Mouse (Mus musculus) neural tube, embryonic 11.5 days (tissue): ENCODE measurements around the gene Dcaf15. TPM values are rescaled to one million over a fixed set of nuclear protein-coding genes. Genes with fewer than 3 reads are reported as not detected.

ENCODE experiments used
- ATAC-seq: fragments of 200-750 bp; cut with Nextera tagmentation; 2 replicates; pipeline ENCODE4 v1.8.0; 2017; ENCODE audit warnings: moderate number of reproducible peaks, mild to moderate bottlenecking, moderate TSS enrichment, moderate library complexity; ENCODE audit not compliant: insufficient read depth, low FRiP score, low TSS enrichment
- DNase-seq: peaks from one replicate; pipeline ENCODE4 v3.0.0-alpha.2; 2015; ENCODE audit warnings: low spot score
- H3K27ac ChIP-seq: fragments of 300-500 bp; sonication (generic); 2 replicates; pipeline ENCODE4 v1.5.1; 2014; ENCODE audit warnings: low read depth, mild to moderate bottlenecking, low read length
- H3K27me3 ChIP-seq: fragments of 300-500 bp; sonication (generic); 2 replicates; pipeline ENCODE4 v1.6.1; 2014; ENCODE audit warnings: mild to moderate bottlenecking, low read length, mixed read lengths; ENCODE audit not compliant: control insufficient read depth, insufficient read depth
- H3K36me3 ChIP-seq: fragments of 300-500 bp; sonication (generic); 2 replicates; pipeline ENCODE4 v1.6.1; 2014; ENCODE audit warnings: mild to moderate bottlenecking, low read length, moderate library complexity, mixed read lengths; ENCODE audit not compliant: control insufficient read depth, insufficient read depth
- H3K4me1 ChIP-seq: fragments of 300-500 bp; sonication (generic); 2 replicates; pipeline ENCODE4 v1.6.1; 2014; ENCODE audit warnings: low read length, mixed read lengths; ENCODE audit not compliant: control insufficient read depth, insufficient read depth
- H3K4me2 ChIP-seq: fragments of 300-500 bp; sonication (generic); 2 replicates; pipeline ENCODE4 v1.6.1; 2014; ENCODE audit warnings: low read depth, mild to moderate bottlenecking, moderate library complexity
- H3K4me3 ChIP-seq: fragments of 300-500 bp; sonication (generic); 2 replicates; pipeline ENCODE4 v1.5.1; 2014; ENCODE audit warnings: low read depth, low read length
- H3K9ac ChIP-seq: fragments of 300-500 bp; sonication (generic); 2 replicates; pipeline ENCODE4 v1.6.1; 2014; ENCODE audit warnings: mild to moderate bottlenecking, low read length
- H3K9me3 ChIP-seq: fragments of 300-500 bp; sonication (generic); 2 replicates; pipeline ENCODE4 v1.6.1; 2016; ENCODE audit warnings: low read length; ENCODE audit not compliant: control insufficient read depth
- WGBS: fragments of 180-500 bp; shearing (Covaris S2); extraction: QIAGEN DNeasy Blood & Tissue Kit; methylation state at CpG from one replicate; pipeline ENCODE4 v1.1.7; 2014; 5-methylcytosine and 5-hydroxymethylcytosine counted together
- polyA plus RNA-seq: library from polyadenylated mRNA; unstranded; fragments of >200 nt; fragmentation: Nextera tagmentation; extraction: Ambion mirVana; gene quantifications from 2 replicates; pipeline ENCODE4 v1.2.1, GENCODE M21; 2014

Gene Dcaf15
- polyA plus RNA-seq, 1 experiment from 2014 or later: 17.0 TPM

- Histone ChIP-seq H3K27me3 (no peaks in the 10 kb centered on the region), H3K9ac (no peak overlapping the region), H3K9me3 (no peaks in the 10 kb centered on the region), H3K27ac (no peak overlapping the region), H3K4me3 (no peak overlapping the region), H3K4me2 (no peak overlapping the region), H3K36me3 (peaks cover 13% of the 10 kb centered on the region), H3K4me1 (peaks cover 10% of the 10 kb centered on the region)
- ATAC-seq (no peak), DNase-seq (no peak)
- WGBS: 89% methylated on average over 7 of the region's 7 CpGs
Observed at GRCm38 (mm10) chr8:84087156-84087555, 17.4 kb downstream of the Dcaf15 start.

- no peak overlapping the region for H3K4me2 ChIP-seq
- WGBS: 27% methylated on average over 42 of the region's 42 CpGs
Observed at GRCm38 (mm10) chr8:84084341-84085115, 20.0 kb downstream of the Dcaf15 start.

GRCm38 (mm10) chr8:84083829-84084241 lies 20.7 kb downstream of the Dcaf15 start:
- Histone ChIP-seq H3K4me3 (no peak overlapping the region), H3K4me1 (peaks cover 10% of the 10 kb centered on the region), H3K9ac (0 out of 2 replicates have a peak overlapping the region, but pooled peaks have one; percentile 4), H3K36me3 (peaks cover 10% of the 10 kb centered on the region), H3K4me2 (no peak overlapping the region), H3K9me3 (no peaks in the 10 kb centered on the region), H3K27me3 (no peaks in the 10 kb centered on the region), H3K27ac (no peak overlapping the region)
- ATAC-seq (0 out of 2 replicates have a peak, but pooled peaks have one; percentile 38), DNase-seq (peak; percentile 45)
- WGBS: 24% methylated on average over 8 of the region's 8 CpGs

More at GRCm38 (mm10) chr8:84084341-84085115, 20.0 kb downstream of the Dcaf15 start:
- Histone ChIP-seq H3K27ac (no peak overlapping the region), H3K9ac (peak overlapping the region; percentile 28), H3K27me3 (no peaks in the 10 kb centered on the region), H3K4me1 (peaks cover 10% of the 10 kb centered on the region), H3K9me3 (no peaks in the 10 kb centered on the region), H3K36me3 (peaks cover 13% of the 10 kb centered on the region), H3K4me3 (no peak overlapping the region)
- no peak for DNase-seq
- ATAC-seq: no peak

GRCm38 (mm10) chr8:84079206-84079605 lies 25.4 kb downstream of the Dcaf15 start:
- Histone ChIP-seq H3K27ac (no peak overlapping the region), H3K36me3 (peaks cover 10% of the 10 kb centered on the region), H3K9ac (no peak overlapping the region), H3K4me1 (peaks cover 5% of the 10 kb centered on the region; the same call in 1 of the 2 replicates), H3K27me3 (no peaks in the 10 kb centered on the region), H3K4me2 (no peak overlapping the region), H3K9me3 (no peaks in the 10 kb centered on the region), H3K4me3 (no peak overlapping the region)
- DNase-seq: no peak
- WGBS: 94% methylated on average over 5 of the region's 5 CpGs
- no peak for ATAC-seq

- H3K9ac ChIP-seq: no peak overlapping the region
- ATAC-seq (no peak), DNase-seq (no peak)
- WGBS: 61% methylated on average over 3 of the region's 3 CpGs
- H3K27ac ChIP-seq: no peak overlapping the region
- H3K36me3 ChIP-seq: no peaks in the 10 kb centered on the region
- H3K27me3 ChIP-seq: no peaks in the 10 kb centered on the region
- H3K4me3 ChIP-seq: no peak overlapping the region
- no peaks in the 10 kb centered on the region for H3K9me3 ChIP-seq
- peaks cover 5% of the 10 kb centered on the region; the same call in 1 of the 2 replicates for H3K4me1 ChIP-seq
- H3K4me2 ChIP-seq: no peak overlapping the region
Observed at GRCm38 (mm10) chr8:84076849-84077248, 27.7 kb downstream of the Dcaf15 start.

GRCm38 (mm10) chr8:84076412-84076811 lies 28.2 kb downstream of the Dcaf15 start:
- H3K36me3 ChIP-seq: no peaks in the 10 kb centered on the region
- 79% methylated on average over 1 of the region's 1 CpGs for WGBS
- H3K4me1 ChIP-seq: peaks cover 5% of the 10 kb centered on the region; the same call in 1 of the 2 replicates

GRCm38 (mm10) chr8:84073230-84073976 lies 31.2 kb downstream of the Dcaf15 start:
- WGBS: 58% methylated on average over 10 of the region's 10 CpGs
- DNase-seq (no peak), ATAC-seq (no peak)
- Histone ChIP-seq H3K9ac (no peak overlapping the region), H3K27ac (no peak overlapping the region), H3K9me3 (no peaks in the 10 kb centered on the region), H3K4me3 (no peak overlapping the region), H3K4me2 (no peak overlapping the region), H3K36me3 (no peaks in the 10 kb centered on the region), H3K4me1 (peaks cover 15% of the 10 kb centered on the region; the same call in 1 of the 2 replicates), H3K27me3 (no peaks in the 10 kb centered on the region)

More at GRCm38 (mm10) chr8:84076412-84076811, 28.2 kb downstream of the Dcaf15 start:
- no peak overlapping the region for H3K9ac ChIP-seq
- H3K9me3 ChIP-seq: no peaks in the 10 kb centered on the region
- no peak overlapping the region for H3K4me3 ChIP-seq
- H3K4me2 ChIP-seq: no peak overlapping the region
- no peak overlapping the region for H3K27ac ChIP-seq
- DNase-seq: no peak
- no peak for ATAC-seq
- H3K27me3 ChIP-seq: no peaks in the 10 kb centered on the region

- 89% methylated on average over 10 of the region's 10 CpGs for WGBS
- Histone ChIP-seq H3K4me3 (no peak overlapping the region), H3K4me2 (no peak overlapping the region), H3K4me1 (peaks cover 22% of the 10 kb centered on the region; the same call in 1 of the 2 replicates), H3K9ac (no peak overlapping the region), H3K36me3 (no peaks in the 10 kb centered on the region), H3K27me3 (no peaks in the 10 kb centered on the region), H3K9me3 (no peaks in the 10 kb centered on the region), H3K27ac (no peak overlapping the region)
- DNase-seq: no peak
- ATAC-seq: no peak
Observed at GRCm38 (mm10) chr8:84072321-84072720, 32.2 kb downstream of the Dcaf15 start.
